Mouse (Mus musculus): ENCODE data around the gene Stk39.
A peak's percentile ranks its signal among the peaks of the same experiment; 100 is the strongest.

The Stk39 gene

DNA sequence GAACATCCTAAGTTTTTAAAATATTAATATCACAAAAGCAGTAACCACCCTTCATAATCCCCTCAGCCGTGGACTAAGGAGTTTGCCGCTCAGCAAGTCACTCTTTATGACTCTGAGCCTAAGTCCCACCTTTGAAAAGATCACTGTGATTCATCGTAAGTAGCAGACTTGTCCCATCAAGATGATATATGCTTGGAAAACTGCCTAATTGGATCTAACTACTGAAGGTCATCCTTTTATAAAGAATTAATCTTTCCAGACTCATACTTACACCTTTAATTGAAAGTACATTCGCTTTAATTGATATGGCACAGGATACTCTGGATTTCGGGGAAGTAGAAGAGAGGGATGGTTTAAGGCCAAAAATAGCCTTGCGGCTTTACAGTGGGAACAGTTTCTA, 201.2 kb downstream of the Stk39 start:
- DNase-seq: no peak

DNA sequence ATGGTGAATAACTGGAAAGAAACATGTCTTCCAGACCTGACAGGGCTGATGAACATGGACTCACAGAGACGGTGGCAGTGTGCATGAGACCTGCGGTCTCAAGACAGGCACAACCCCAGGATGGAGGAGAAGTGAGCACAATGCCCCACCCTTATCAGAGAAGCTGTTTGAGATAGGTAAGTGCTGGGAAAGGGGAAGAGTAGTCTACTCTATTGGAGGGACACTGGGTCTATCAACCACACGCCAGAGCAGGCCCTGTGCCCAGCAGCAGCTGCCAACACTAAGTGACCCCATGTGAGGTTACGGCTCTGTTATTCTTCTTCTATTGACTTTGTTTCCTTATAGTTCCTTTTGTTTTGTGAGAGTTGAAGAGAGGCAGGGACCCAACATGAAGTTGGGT, 202.4 kb downstream of the Stk39 start:
- no peak for DNase-seq

DNA sequence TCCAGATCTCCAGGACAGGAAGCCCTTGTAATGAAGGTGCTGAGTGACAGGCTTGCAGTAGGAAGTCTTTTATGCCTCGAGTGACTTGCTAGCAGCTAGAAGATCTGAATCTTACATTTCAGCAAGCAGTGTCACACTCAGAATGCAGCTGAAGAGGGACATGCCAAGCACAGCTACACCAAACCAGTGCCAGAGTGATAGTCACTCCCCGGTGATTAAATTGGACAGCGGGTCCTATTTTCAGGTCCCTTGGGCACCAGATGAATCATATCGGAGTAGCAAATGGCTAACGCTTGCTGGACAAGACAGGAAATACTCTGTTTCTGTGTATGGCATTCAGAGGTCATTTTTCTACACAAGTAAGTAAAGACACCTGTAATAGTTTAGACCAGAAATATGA, 207.2 kb downstream of the Stk39 start:
- no peak for DNase-seq

DNA sequence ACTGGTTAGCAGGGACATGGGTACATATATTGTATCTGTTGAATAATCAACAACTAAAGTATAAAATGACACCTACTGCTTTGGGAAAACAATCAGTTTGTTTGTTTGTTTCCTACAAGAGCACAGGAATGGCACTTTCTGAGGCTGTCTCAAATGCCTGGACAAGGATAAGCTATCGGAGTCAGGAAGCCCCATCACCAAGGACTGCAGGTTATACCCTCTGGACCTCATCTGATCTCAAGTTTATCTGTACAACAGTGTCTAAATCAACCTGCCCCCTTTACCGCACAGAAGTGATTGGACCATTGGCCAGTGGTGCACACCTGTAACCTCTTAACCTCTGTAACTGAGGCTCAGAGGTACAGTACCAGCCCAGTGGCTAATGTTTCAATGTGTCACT, 211.2 kb downstream of the Stk39 start:
- no peak for DNase-seq

DNA sequence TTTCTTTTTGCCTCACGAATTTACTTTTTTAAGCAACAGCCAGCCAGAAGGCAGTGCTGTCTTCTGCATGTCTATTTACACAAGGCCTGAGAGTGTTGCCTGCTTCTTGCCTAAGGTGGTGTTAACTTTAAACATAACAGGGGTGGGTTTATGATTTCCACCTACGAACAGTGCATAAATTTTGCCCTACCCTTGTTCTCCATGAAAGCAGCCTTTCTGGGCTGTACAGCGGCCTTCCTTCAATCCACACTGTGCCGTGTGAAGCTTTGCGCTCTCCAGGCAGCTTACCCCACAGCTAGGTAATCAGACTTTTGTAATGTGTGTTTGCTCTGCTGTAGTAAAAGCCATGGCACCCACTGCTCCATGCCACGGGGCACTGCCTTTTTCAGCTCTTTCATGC, 214.5 kb downstream of the Stk39 start:
- no peak for DNase-seq

DNA sequence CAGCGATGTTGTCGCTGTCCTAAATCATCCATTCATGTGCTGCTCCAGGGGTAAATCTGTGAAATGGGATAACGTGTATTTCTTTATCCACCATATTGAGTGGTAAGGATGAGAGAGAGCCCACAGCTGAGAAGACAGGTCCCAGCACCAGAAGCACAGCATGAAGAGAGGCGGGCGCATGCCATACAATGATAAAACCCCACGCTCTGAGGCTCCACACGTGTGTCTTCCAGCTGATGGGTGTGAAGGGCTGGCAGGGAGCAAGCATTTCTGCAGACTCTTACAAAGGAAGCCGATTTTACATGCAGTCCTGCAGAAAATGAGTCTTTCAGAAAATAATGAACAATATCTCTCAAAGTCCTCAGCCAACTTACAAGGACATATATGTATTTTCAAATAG, 215.6 kb downstream of the Stk39 start:
- no peak for DNase-seq

DNA sequence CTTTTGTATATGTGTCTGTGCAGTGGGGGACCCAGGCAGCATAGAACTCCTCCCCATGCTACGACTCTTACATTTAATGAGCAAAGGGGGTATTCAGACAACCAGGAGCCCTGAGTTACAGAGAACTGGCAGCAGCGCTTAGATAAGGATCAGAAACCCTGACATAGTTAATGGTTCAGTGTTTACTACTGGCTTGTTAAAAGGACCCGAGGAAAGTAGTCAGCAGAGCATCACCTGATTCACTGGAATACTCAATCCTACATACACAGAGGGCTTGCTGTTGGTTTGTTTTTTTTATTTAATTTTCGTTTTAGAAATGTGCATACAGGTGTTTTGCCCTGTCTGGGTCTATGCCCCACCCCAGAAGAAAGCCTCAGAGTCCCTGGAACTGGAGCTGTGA, 217.3 kb downstream of the Stk39 start:
- no peak for DNase-seq

DNA sequence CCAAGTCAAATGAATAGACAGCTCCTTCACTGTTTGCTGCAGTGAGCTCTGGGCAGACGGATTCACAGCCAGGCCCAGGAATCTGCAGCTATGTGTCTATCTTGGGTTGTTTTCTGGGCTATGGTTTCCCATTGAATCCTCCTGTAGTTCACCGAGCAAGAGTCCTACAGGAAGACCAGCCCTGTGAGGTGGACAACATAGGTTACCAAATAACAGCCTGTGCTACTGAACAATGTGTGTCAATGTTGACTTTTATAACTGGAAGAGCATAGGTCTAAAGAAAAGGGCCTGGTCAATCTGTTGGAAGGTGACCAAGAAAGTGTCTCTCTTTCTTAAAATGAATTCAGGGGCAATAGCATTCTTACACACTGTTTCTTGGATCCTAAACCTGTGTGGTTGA, 218.8 kb downstream of the Stk39 start:
- DNase-seq: no peak

DNA sequence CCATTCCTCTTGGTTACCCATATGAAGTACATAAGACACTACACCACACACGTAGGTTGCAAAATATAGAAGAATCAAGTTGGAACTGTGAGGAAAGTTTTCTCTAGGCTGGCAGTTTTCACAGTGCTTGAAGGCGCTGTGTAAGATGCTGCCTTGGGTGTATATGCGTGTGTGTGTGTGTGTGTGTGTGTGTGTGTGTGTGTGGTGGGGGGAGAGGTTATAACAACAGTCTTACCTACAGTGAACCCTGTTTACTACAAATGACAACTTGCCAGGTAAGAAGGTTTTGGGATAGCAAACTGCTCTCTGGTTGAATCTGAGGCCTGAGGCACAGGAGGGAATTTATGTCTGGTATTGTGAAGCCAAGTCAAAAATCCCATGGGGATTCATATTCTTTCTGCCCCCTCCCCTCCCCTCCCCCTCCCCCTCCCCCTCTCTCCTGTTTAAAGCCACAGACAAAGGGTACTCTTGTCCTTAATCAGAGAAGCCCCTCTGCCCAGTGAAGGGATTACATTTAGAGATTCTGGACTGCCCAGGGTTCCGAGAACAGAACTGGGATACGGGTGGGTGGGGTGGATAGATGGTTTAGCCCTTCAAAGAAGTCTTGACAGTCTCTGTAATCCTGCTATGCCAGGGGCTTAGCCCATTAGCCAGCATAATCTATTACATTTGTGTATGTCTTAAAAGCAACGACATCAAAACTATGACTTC, 219.9 kb downstream of the Stk39 start:
- no peak for DNase-seq

DNA sequence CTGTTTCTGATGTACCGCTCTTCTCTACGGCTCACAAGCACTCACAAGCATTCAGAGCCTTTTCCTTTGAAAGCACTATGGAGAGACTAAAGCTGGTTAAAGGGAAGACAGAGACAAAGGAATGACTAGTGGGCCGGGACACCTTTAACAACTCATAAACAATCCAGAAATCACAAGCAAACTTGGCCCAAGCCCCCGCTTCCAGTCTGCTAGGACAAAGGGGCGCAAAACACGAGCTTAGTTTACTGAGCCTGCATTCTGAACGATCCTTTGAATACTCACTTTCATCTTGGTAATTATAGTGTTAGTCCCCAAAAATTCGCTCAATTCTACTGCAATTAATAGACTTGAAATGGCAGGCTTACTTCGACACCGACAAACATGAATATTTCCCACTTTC, 221.2 kb downstream of the Stk39 start:
- no peak for DNase-seq

DNA sequence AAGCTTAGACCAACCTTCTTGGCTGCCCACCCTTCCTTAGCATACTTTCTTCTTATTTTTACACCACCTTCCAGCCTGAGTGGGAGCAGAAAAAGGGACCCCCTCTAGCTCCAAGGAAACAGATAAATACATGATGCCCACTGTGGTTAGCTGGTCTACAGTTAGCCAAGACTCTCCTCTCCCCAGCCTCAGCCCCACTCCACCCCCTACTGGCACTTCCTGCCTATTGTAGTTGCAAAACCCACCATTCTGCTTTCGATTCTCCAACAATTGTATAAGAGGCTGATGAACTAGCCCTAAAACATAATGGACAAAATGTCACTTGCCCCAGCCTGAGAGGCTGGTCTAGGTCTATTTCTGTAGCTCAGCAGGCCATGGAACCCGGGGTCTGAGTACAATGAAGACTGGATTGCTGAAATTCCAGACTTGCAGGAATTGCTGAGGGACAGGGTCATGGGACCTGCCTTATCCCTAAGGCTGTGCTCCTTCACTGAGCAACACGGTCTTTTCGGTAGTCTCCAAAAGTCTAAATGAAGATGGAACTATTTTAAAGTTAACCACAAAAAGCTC, 222.1 kb downstream of the Stk39 start:
- DNase-seq: no peak

DNA sequence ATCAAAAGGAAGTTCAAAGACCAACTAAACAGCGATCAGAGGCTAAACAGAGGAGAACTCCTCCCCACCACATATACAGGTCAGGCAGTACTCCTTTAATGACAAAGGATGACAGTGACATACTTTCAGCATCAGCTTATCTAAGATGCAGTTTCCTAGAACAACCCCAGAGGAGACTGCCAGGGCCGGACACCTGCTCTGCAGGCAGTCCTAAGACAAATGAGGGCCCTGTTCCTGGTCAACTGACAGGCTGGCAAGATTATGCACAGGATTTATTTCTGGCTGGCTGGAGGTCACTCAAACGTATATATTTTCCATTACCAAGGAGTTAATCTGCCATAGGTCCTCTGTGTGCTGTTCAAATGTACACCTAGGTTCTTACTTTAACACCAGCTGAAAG, 225.8 kb downstream of the Stk39 start:
- no peak for DNase-seq

DNA sequence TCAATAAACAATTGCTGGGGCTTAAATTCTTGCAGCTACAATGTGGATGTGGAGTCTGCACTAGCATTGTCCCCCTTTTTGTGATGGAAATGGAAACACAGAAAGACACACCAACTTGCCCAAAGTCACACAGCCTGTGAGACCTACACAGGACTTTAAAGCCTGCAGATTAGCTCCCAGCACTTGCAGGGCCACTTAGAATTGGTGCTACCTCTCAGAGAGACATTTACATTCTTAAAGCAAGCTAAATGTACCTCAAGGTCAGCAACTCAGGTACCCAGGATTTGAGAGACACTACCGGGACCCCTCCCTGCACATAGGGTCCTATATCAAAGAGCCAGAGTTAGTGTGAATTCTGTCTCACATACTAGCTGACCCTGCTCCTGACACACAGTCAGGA, 227.5 kb downstream of the Stk39 start:
- no peak for DNase-seq

DNA sequence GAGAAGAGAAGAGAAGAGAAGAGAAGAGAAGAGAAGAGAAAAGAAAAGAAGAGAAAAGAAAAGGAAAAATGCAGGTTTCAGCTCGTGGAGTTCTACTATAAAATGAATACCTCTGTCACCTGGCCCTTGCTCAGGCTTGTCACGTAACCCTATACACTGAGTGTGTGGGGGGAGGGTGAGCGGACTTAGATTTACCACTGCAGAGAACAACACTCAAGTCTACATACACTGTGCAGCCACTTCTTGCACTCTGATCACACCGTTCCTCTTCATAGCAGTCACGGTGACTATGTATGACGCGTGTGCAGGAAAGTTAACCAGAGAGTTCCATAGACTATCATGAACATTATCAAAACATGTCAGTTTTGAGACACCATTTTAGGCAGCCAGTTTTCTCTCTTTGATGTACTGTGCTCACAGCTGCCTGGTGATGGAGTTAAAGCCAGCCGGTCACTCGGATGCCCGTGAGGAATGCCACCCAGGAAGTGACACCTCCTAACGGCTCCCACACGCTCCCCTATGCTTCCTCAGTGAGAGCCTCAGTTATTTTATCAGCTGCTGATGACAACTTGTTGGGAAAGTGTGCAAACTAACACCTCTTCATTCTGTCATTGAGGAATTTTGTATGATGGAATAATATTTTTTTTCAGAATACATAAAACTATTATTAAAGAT, 228.1 kb downstream of the Stk39 start:
- no peak for DNase-seq

DNA sequence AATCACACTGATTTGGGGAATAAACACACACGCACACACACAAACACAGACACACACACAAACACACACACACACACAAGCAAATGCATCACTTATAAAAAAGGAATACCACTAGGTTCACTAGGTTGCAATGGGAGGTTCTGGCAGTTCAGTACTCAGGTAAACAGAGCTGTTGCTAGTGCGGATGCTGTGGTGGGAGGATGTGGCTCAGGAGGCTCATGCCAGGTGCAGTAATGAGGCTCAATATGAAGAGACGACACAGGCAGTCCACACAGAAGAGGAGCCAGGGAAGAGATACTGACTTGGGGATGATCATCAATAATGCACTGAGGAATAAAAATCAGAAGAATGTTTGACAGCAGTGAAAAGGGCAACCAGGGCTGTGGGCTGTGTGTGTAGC, 228.8 kb downstream of the Stk39 start:
- no peak for DNase-seq

DNA sequence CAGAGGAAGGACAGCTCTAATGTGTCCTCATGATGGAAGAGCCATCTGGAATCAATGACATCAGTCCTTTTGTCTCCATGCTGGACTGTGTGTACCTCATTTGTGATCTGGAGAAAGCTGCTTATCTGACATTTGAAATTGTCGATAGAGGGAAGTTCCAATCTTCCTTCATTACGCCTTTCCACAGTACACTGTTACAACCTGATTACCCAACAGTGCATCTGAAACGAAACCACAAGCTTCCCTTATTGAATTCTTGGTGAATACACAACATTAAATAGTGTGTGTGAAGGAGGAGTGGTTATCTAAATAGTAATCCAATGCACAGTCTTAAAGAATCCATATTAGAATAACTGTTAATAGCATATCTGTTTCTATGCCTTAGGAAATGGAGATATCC, 230.0 kb downstream of the Stk39 start:
- DNase-seq: no peak

DNA sequence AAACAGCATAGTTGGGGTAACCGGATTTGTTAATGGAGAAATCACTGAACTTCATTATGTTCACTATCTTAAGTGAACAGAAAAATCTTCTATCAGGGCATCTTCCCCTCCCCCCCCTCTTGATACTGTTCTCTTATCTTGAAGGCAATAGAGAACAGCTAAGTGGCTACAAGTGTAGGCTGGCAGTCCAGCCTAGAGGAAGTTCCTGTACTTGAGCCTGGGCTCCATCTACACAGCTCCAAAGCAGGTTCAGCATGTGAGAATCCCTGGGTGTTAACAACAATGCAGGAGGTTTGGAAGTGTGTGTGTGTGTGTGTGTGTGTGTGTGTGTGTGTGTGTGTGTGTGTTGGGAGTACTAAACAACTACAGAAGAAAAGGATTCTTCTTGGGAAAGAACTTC, 230.4 kb downstream of the Stk39 start:
- no peak for DNase-seq

DNA sequence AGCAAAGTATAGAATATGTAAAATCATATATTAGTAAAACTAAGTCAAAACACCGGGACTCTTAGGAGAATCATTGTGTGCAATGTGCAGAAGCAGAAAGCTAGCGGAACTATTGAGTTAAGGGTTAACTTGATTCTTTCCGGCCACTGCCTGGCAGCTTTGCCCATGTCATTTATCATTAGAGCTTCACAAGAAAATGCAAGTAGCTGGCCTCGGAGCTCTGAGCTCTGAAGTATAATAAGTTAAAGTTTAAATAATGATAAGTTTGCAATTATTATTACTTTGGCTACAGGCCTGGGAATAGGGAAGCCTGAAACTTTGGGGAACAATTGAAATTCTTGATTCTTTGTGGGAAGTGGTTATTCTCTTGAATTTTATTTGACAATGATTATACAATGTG, 232.7 kb downstream of the Stk39 start:
- peak; percentile 14 to 26 for DNase-seq

DNA sequence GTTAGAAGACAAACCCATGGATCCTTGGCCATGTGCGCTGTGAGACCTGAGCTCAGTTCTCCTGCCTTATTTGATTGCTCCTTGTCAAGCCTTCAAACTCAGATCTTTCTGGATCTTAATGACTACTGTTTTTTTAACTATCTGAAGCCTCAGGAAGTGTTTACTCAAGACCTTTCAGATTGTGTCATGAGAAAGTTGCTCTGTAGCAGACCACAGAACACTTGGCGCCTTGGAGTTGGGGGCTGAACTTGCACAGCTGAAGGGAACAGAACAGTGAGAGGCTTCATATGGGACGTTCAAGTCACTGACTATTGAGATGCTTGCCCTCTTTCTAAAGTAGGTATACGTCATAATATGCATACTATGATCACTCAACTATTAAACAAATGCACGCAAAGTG, 239.1 kb downstream of the Stk39 start:
- DNase-seq: no peak

DNA sequence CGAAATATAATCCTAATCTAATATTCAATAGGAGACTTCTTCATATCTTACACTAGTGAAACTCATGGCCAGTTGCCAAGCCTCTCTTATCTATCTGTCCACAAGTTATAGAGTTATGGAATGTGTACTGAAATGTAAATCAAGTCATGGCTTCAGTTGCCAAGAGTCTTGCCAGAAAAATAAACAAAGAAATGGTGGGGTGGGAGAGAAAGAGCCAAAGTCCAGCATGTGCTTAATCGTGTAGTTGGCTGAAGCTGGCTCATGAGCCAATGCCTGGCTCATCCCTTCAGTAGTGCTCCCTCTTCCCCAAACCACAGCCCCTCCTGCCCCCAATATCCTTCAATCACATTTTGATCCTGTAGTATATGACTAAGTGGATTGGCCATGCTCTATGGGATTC, 242.2 kb downstream of the Stk39 start:
- DNase-seq: no peak

DNA sequence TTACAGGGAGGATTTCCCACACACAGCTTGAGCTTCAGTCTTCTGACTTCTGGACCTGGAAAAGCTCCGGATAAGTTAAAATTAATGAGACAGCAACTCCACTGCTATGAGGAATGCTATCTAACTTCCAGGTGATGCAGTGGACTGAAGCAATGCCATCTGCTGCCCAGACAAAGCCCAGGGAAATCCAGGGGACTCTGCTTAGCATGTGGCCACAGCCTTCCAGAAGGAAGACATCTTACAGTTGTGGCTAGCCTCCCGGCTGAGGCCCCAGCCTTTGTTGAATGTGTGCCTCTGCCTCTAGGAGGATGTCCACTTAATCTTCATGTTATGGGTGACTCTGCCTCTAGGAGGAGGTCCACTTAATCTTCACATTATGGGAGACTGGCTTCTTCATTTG, 243.0 kb downstream of the Stk39 start:
- no peak for DNase-seq

DNA sequence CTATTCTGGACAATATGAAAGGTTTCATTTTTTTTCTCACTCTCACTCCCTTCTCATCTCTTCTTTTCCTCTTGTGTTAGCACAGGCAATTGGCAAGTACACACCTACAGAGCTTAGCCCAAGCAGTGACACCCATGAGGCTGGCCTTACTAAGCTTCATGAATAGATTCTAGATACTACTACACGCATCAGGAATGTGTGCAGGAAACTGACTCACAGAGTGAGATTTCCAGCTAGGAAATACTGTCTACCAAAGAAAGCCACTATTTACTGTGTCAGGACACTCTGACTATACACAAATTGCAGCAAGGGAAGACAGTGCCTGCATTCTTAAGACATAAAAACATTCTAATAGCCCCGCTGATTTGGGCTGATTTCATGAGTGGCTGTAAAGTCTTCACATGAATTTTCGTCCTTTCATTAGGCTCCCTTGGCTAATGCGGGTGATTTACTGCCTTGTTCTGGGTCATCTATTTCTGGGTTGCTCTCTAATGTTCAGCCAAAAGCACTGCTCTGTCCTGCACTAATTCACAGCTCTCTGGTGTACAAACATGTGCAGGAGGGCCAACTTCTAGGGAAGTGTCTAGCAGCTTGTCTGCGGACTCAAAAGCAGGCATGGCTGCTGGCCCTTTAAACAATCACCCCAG, 249.7 kb downstream of the Stk39 start:
- peak; percentile 7 to 21 for DNase-seq

DNA sequence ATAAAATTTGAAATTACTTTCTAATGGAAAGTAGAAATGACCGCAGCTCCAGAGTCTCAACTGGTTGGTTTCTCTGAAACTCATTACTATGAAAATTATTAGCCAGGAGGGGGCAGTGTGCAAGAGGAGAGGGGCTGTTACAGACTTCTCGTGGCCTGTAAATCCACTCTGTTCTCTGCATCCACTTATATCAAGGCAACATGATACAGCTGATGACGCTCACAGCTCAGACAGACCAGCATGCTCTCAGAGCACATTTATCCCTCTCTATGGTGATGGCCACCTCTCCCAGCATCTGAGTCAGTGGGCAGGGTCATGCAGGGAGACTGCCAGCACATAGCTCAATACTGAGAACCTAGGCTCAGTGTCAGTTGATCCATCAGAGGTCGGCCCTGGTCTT, 250.8 kb downstream of the Stk39 start:
- DNase-seq: no peak

DNA sequence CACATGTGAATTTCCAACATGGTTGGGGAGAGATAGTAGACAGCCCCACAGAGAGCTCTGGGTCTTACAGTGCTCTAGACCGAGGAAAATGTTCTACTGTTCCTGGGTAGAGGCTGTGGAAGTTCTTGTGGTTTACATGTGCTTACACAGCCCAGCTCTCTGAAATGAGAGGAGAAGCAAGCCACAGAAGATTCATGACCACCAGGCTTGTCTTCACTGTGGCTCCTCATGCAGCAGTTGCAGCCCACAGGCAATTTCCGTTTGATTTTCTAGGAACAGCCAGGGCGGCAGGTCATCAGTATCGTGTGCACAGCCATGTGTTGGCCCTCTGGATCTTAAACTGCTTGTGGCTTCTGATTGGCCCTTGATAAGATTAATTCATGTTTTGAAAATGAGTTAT, 252.2 kb downstream of the Stk39 start:
- DNase-seq: no peak

Data from kidney, adult 8-10 months (tissue).